Mouse (Mus musculus) forebrain, postnatal 0 days (tissue): ENCODE results near the gene Zfp879. TPM values are rescaled to one million over a fixed set of nuclear protein-coding genes. Genes with fewer than 3 reads are reported as not detected.
A peak's percentile ranks its signal among the peaks of the same experiment; 100 is the strongest.

Experiments
- ATAC-seq: fragments of 200-750 bp; cut with Nextera tagmentation; 2 replicates; pipeline ENCODE4 v1.8.0; 2017; ENCODE audit warnings: mild to moderate bottlenecking, moderate library complexity
- DNase-seq: peaks from one replicate; pipeline ENCODE4 v3.0.0-alpha.2; 2015
- H3K27ac ChIP-seq: fragments of 300-500 bp; sonication (generic); 2 replicates; pipeline ENCODE4 v1.5.1; 2014; ENCODE audit warnings: low read depth, mild to moderate bottlenecking, antibody characterized with exemption, low read length, moderate library complexity, mixed read lengths
- H3K27me3 ChIP-seq: fragments of 300-500 bp; sonication (generic); 2 replicates; pipeline ENCODE4 v1.6.1; 2014; ENCODE audit warnings: mild to moderate bottlenecking, low read length, mixed read lengths; ENCODE audit not compliant: insufficient read depth
- H3K36me3 ChIP-seq: fragments of 300-500 bp; sonication (generic); 2 replicates; pipeline ENCODE4 v1.6.1; 2014; ENCODE audit warnings: mild to moderate bottlenecking, moderate library complexity; ENCODE audit not compliant: insufficient read depth
- H3K4me1 ChIP-seq: fragments of 300-500 bp; sonication (generic); 2 replicates; pipeline ENCODE4 v1.6.1; 2014; ENCODE audit warnings: antibody characterized with exemption; ENCODE audit not compliant: insufficient read depth
- H3K4me2 ChIP-seq: fragments of 300-500 bp; sonication (generic); 2 replicates; pipeline ENCODE4 v1.6.1; 2014; ENCODE audit warnings: low read depth, mild to moderate bottlenecking, moderate library complexity
- H3K4me3 ChIP-seq: fragments of 300-500 bp; sonication (generic); 2 replicates; pipeline ENCODE4 v1.5.1; 2014; ENCODE audit warnings: low read depth, low read length, mixed read lengths
- H3K9ac ChIP-seq: fragments of 300-500 bp; sonication (generic); 2 replicates; pipeline ENCODE4 v1.6.1; 2014; ENCODE audit warnings: mild to moderate bottlenecking
- H3K9me3 ChIP-seq: fragments of 300-500 bp; sonication (generic); 2 replicates; pipeline ENCODE4 v1.6.1; 2016; ENCODE audit warnings: low read length
- CTCF ChIP-seq: sonication (generic); IDR thresholded peaks from 2 replicates; pipeline ENCODE4 v1.5.1; 2016; ENCODE audit warnings: antibody characterized with exemption, control low read depth, low read depth
- WGBS: fragments of 180-500 bp; shearing (Covaris S2); extraction: QIAGEN DNeasy Blood & Tissue Kit; methylation state at CpG from one replicate; pipeline ENCODE4 v1.1.7; 2014; 5-methylcytosine and 5-hydroxymethylcytosine counted together
- polyA plus RNA-seq: library from polyadenylated mRNA; unstranded; fragments of >200 nt; fragmentation: Nextera tagmentation; extraction: Ambion mirVana; gene quantifications from 2 replicates; pipeline ENCODE4 v1.2.1, GENCODE M21; 2015
- total RNA-seq: library from RNA; depleted of rRNA; stranded (reverse); fragments of >200 nt; gene quantifications from 2 replicates; pipeline ENCODE4 v1.2.3, GENCODE M21; 2014; rRNA removed

Zfp879 gene
- total RNA-seq (3.5 and 5.9 TPM in 2 replicates), polyA plus RNA-seq (1.1 and 1.6 TPM in 2 replicates)

DNA sequence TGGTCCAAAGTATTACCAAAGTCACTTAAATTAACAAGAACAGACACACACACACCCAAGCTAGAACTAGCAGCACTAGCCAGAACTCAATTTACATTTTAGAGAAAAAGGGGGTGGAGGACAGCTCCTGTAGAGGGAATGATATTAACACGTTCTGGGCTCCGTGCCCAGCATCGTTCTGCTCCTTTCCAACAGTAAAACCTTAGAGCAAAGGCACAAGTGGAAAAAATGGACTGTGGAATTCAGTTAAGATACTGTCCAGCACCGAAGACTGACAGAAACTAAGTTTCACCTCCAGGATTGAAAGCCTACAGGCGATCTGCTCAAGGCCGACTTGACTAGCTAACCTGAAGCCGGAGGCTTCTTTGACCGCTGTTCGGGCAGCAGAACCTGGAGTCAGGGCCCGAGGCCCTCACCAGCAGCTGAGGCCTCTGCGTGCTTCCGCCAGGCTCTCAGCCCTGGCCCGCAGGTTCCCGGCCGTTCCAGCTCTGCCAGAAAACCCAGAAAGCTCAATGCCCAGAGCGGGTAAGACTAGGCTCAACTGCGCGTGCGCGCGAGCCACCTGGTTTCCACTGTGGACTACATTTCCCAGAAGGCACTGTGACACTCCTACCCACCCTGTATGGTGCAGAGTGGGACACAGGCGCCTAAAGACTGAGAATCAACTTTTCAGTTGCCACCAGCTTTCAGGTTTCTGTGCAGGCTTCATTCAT lies at the start of gene Zfp879:
Zfp879 (minus strand) TSS at position 530 of the 713 bp plus-strand sequence.
- Histone ChIP-seq H3K27ac (peak within 1 kb of the TSS; percentile 50; the same call in 1 of the 2 replicates), H3K9me3 (no peaks in the 10 kb centered on the region)

DNA sequence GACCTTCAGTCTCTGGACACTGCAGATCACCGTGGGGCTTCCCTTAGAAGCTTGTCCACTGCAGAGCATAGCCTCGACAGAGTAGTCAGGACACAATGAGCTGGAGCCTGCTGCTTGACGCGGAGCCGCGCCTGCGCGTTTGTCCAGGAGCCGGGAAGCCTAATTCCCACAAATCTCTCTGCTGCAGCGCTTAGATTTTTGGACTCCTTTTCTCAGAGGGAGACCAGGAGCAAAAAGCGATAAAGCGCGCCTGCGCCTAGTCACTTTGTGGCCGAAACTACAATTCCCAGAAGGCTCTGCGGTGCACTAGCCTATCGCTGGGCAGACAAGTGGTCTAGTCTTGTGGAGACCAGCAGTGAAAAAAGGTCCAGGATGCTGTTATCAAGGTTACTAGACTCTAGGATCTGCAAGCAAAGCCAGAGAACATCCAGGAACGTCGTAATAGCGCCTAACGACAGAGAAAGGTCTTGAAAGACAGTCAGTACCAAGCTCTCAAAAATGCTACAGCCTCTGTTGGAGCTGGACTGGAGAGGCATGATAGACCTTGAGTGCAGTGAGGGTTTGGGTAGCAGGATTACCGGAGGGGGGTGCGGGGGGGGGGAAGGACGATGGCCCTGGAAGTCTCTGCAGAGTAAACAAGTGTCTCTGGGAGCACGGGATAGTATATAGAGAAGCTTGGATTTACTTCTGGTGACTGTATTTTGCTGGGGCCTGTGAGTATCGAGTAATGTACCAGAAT lies 46.2 kb upstream of the Zfp879 start, which contains the start of gene Zfp454:
Zfp454 (minus strand) TSS at position 262 of the 739 bp plus-strand sequence.
- Histone ChIP-seq H3K27me3 (no peaks in the 10 kb centered on the region), H3K9ac (peak within 1 kb of the TSS; percentile 64), H3K36me3 (peaks cover 17% of the 10 kb centered on the region), H3K4me1 (peaks cover 16% of the 10 kb centered on the region), H3K9me3 (no peaks in the 10 kb centered on the region), H3K4me2 (peak within 1 kb of the TSS; percentile 74), H3K27ac (peak within 1 kb of the TSS; percentile 81), H3K4me3 (peak within 1 kb of the TSS; percentile 52)
- WGBS, result 6% methylated on average over 26 of the region's 26 CpGs
- ATAC-seq, result peak; percentile 99
- peak; percentile 97 for DNase-seq
- TF ChIP-seq CTCF, result no peak

More for the DNA sequence above, at the start of gene Zfp879:
- peaks cover 7% of the 10 kb centered on the region; the same call in 1 of the 2 replicates for H3K4me1 ChIP-seq
- H3K4me3 ChIP-seq, result peak within 1 kb of the TSS; percentile 48
- H3K9ac ChIP-seq, result peak within 1 kb of the TSS; percentile 65
- 15% methylated on average over 22 of the region's 22 CpGs for WGBS
- peaks cover 3% of the 10 kb centered on the region; the same call in 1 of the 2 replicates for H3K36me3 ChIP-seq
- no peak for TF ChIP-seq CTCF
- peak within 1 kb of the TSS; percentile 71 for H3K4me2 ChIP-seq
- DNase-seq, result peak; percentile 97
- no peaks in the 10 kb centered on the region for H3K27me3 ChIP-seq
- ATAC-seq, result peak; percentile 100

DNA sequence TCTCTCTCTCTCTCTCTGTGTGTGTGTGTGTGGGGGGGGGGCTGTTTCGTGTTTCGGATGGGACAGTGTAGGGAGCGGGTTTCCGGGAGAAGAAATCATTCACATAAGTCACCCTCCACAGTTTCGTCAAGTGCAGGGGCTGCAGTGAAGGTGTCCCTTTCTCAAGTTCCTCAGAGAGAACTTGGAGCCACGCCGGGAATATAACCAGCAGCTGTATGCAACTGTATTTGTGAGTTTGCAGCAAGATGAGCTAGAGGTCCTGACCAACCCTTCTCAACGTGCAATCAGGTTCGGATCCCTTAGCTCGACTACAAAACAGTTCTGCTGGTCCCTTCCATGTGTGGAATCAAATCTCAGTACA lies 45.6 kb upstream of the Zfp879 start:
- Histone ChIP-seq H3K9ac (peak overlapping the region; percentile 64), H3K27me3 (no peaks in the 10 kb centered on the region), H3K27ac (peak overlapping the region; percentile 81), H3K4me3 (peak overlapping the region; percentile 52), H3K36me3 (peaks cover 17% of the 10 kb centered on the region), H3K9me3 (no peaks in the 10 kb centered on the region), H3K4me2 (peak overlapping the region; percentile 74), H3K4me1 (peaks cover 16% of the 10 kb centered on the region)
- ATAC-seq (no peak; the same call in none of the 2 replicates), DNase-seq (no peak)
- no peak for TF ChIP-seq CTCF
- whole genome bisulfite sequencing, result 17% methylated on average over 10 of the region's 10 CpGs

DNA sequence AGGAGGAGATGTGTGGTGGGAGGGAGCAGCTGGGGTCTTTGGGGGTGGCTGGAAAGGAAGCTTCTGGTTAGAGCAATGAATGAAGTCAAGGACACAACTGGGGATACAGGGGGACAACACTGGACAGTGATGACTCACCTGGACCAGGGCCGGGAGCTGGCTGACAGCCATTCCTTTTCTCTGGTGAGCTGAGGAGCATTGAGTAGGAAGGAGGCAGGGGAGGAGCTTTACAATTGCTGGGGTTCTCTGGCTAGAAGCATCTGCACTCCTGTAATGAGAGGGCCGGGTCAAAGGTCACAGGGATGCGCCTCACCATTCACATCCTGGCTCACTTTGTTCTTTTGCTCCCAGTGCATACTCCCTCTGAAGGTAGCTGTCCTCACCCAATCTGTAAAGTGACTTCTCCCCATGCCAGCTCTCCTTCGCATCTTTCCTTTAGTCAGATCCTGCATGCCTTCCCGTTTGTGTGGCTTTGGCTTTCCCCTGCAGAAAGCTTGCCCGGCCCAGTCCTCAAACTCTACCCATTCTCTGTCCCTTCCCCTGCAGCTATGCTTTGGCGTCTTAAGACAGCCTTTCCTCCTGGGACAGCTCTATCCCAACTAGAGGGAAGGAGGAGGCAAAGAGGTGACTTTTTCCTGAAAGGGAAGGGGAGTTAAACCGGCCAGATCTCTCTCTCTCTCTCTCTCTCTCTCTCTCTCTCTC lies 45.0 kb upstream of the Zfp879 start:
- WGBS, result 47% methylated on average over 8 of the region's 8 CpGs
- TF ChIP-seq CTCF, result no peak
- DNase-seq, result no peak

DNA sequence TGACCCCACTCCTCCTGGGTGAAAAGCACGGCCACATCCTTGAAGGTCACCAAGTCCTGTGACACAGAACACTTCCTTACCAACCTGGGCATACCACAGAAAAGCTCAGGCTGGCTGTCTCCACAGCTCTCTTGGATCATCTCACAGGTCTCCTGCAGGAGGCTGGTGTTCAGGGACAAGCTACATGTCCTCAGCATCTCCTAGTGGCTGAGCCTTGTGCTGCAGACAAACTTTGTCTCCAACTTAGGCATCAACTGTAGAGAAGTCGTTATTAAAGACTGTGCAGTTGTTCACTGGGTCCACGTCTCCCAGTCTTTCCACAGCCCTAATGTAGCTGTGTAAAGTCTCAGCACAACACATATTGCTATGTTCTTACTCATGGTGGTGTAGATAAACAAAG lies 42.4 kb upstream of the Zfp879 start:
- Histone ChIP-seq H3K27ac (no peak overlapping the region), H3K4me1 (peaks cover 16% of the 10 kb centered on the region), H3K9ac (no peak overlapping the region), H3K4me3 (no peak overlapping the region), H3K36me3 (peaks cover 32% of the 10 kb centered on the region), H3K4me2 (no peak overlapping the region), H3K27me3 (no peaks in the 10 kb centered on the region), H3K9me3 (no peaks in the 10 kb centered on the region)
- TF ChIP-seq CTCF, result peak; percentile 39
- DNase-seq (no peak), ATAC-seq (no peak)
- 86% methylated on average over 3 of the region's 3 CpGs for WGBS

More for the DNA sequence above, 45.0 kb upstream of the Zfp879 start:
- Histone ChIP-seq H3K4me3 (peak overlapping the region; percentile 52), H3K4me1 (peaks cover 16% of the 10 kb centered on the region), H3K27me3 (no peaks in the 10 kb centered on the region), H3K9me3 (no peaks in the 10 kb centered on the region), H3K9ac (0 out of 2 replicates have a peak overlapping the region, but pooled peaks have one; percentile 3), H3K36me3 (peaks cover 17% of the 10 kb centered on the region), H3K4me2 (peak overlapping the region; percentile 74), H3K27ac (no peak overlapping the region)
- ATAC-seq, result no peak

DNA sequence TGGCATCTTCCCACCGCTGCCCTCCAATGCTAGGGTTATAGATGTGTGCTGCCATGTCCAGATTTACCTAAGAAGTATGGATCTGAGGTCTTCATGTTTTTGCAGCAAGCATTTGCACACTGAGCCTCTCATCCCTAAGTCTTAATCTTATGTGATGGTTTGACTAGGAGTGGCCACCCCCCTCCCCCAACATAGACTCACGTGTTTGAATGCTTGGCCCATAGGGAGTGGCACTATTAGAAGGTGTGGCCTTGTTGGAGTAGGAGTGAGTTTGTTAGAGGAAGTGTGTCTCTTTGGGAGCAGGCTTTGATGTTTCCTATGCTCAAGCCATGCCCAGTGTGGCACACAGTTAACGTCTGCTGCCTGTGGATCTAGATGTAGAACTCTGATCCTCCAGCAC lies 37.3 kb upstream of the Zfp879 start:
- no peak overlapping the region for H3K4me3 ChIP-seq
- H3K27ac ChIP-seq, result no peak overlapping the region
- no peaks in the 10 kb centered on the region for H3K4me1 ChIP-seq
- 95% methylated on average over 3 of the region's 3 CpGs for WGBS
- DNase-seq, result no peak
- no peak overlapping the region for H3K9ac ChIP-seq
- peaks cover 61% of the 10 kb centered on the region for H3K36me3 ChIP-seq
- H3K27me3 ChIP-seq, result no peaks in the 10 kb centered on the region
- ATAC-seq, result no peak
- no peak overlapping the region for H3K4me2 ChIP-seq
- TF ChIP-seq CTCF, result no peak
- H3K9me3 ChIP-seq, result peaks cover 5% of the 10 kb centered on the region
